Mouse (Mus musculus) lung, adult 2 months (tissue): ENCODE measurements around the gene Sycn. TPM values are rescaled to one million over a fixed set of nuclear protein-coding genes. Genes with fewer than 3 reads are reported as not detected.
A peak's percentile ranks its signal among the peaks of the same experiment; 100 is the strongest.

ENCODE experiments used
- DNase-seq: peaks from one replicate; pipeline ENCODE4 v3.0.0; 2022
- H3K4me1 ChIP-seq: fragments of 200-500 bp; 2 replicates; pipeline ENCODE4 v1.6.1; 2011; ENCODE audit warnings: low read length; ENCODE audit not compliant: control insufficient read depth, insufficient read depth
- H3K4me3 ChIP-seq: fragments of 200-500 bp; replicated peaks from 2 replicates; pipeline ENCODE3; 2011; ENCODE audit warnings: low read depth, mild to moderate bottlenecking, control low read depth, low read length; ENCODE audit errors: extremely low read depth
- CTCF ChIP-seq: fragments of 200-500 bp; IDR thresholded peaks from 2 replicates; pipeline ENCODE4 v1.5.1; 2011; ENCODE audit warnings: mild to moderate bottlenecking, low read length, control low read depth; ENCODE audit not compliant: insufficient read depth
- POLR2A ChIP-seq: fragments of 200-500 bp; IDR thresholded peaks from 2 replicates; pipeline ENCODE4 v1.6.1; 2011; ENCODE audit warnings: low read depth, mild to moderate bottlenecking, control low read depth, low read length, borderline replicate concordance; ENCODE audit errors: extremely low read depth
- WGBS: fragments of 180-500 bp; shearing (Covaris S2); methylation state at CpG from one replicate; pipeline ENCODE4 v1.1.7; 2018; 5-methylcytosine and 5-hydroxymethylcytosine counted together
- polyA plus RNA-seq: library from polyadenylated mRNA; depleted of rRNA; stranded (reverse); fragments of >200 nt; gene quantifications from 2 replicates; pipeline ENCODE4 v1.2.3, GENCODE M21; 2012

Gene Sycn
- polyA plus RNA-seq, 1 experiment, result not detected

DNA sequence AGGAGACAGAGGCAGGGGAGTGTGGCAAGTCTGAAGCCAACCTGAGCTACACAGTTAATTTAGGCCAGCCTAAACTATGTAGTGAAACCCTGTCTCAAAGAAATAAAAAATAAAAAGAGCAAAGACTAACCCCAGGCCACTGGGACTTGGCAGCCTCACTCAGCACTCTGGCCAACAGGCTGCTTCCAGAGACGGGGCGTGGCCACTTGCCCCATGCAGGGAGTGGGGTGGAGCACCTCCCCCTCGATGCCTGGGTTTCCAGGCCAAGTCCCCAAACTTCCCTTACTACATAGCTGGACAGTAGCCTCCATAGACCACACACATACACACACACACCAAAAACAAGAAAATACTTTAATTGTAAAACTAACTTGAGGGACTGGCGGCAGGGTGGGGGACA is 17.8 kb downstream of the Sycn start:
- peak; percentile 39 for DNase-seq
- TF ChIP-seq POLR2A, result no peak
- no peak for TF ChIP-seq CTCF
- Histone ChIP-seq H3K4me1 (peaks cover 5% of the 10 kb centered on the region), H3K4me3 (no peak overlapping the region)
- 24% methylated on average over 4 of the region's 4 CpGs for WGBS

DNA sequence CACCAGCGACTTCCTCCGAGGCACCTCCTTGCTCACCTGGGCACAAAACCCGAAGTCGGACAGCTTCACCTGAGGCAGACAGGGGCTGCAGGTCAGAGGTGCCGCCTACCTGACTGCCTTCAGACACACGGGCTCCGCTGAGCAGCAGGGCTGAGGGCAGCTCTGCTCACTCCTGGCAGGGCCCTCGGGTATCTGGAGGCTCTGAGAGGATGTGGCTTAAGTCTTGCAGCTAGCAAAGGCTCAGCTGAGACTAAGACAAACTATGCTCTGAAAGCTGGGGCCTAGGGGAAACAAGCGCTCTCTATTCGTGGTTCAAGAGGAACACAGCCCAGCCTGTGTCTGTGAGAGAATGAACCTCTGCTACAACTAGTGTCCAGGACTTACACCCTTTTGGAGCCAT is 20.2 kb downstream of the Sycn start:
- peaks cover 5% of the 10 kb centered on the region for H3K4me1 ChIP-seq
- no peak for TF ChIP-seq CTCF
- TF ChIP-seq POLR2A, result no peak
- WGBS, result 87% methylated on average over 10 of the region's 10 CpGs
- DNase-seq, result no peak
- H3K4me3 ChIP-seq, result no peak overlapping the region

- TF ChIP-seq CTCF, result no peak
- no peak for TF ChIP-seq POLR2A
- WGBS, result 90% methylated on average over 11 of the region's 11 CpGs
- H3K4me3 ChIP-seq, result no peak overlapping the region
- peaks cover 5% of the 10 kb centered on the region for H3K4me1 ChIP-seq
- DNase-seq, result no peak
These were observed 21.3 kb downstream of the Sycn start for GRCm38 (mm10) chr7:28561967-28562366.

DNA sequence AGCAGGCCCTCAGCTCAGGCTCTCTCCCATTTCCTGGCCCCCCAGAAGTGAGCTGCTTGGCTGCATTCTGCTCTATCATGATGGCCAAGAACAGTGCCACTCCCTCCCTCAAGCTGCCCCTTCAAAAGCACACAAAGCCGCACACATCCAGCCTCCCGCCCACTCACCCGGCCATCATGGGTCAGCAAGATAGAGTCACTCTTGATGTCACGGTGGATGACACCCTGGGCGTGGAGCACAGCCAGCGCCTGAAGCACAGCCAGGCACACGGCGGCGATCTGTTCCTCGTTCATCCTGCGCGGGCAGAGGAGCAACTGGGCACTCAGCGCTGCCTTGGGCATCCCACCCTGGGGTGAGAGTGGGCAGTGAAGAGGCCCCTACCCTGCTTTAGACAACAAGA is 21.7 kb downstream of the Sycn start:
- Histone ChIP-seq H3K4me1 (peaks cover 5% of the 10 kb centered on the region), H3K4me3 (no peak overlapping the region)
- no peak for DNase-seq
- 90% methylated on average over 13 of the region's 13 CpGs for WGBS
- TF ChIP-seq POLR2A, result no peak
- no peak for TF ChIP-seq CTCF

DNA sequence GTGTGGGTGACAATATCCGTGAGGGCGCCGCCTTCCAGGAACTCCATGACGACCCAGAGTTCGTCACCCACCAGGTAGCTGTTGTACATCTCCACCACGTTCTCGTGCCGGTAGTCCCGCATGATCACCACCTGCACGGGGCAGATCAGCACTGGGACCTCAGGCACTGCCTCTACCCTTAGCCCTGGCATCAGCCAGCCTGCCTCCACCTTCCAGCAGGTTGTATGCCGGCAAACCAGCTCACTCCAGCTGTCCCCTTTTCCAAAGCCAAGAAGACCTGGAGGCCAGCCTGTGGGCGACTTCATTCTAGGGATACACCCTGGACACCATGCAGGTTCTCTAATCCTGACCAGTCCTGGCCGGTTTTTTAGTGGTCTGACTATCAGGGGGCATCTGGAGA is 22.3 kb downstream of the Sycn start:
- H3K4me3 ChIP-seq, result no peak overlapping the region
- WGBS, result 93% methylated on average over 13 of the region's 13 CpGs
- H3K4me1 ChIP-seq, result peaks cover 5% of the 10 kb centered on the region
- no peak for DNase-seq
- TF ChIP-seq POLR2A, result no peak
- no peak for TF ChIP-seq CTCF

GRCm38 (mm10) chr7:28565407-28565806 is 24.7 kb downstream of the Sycn start:
- TF ChIP-seq POLR2A, result no peak
- no peak for TF ChIP-seq CTCF
- no peak for DNase-seq

GRCm38 (mm10) chr7:28567539-28567938 is 26.9 kb downstream of the Sycn start:
- Histone ChIP-seq H3K4me3 (no peak overlapping the region), H3K4me1 (peaks cover 31% of the 10 kb centered on the region)
- no peak for DNase-seq
- 86% methylated on average over 4 of the region's 4 CpGs for WGBS
- TF ChIP-seq CTCF, result no peak
- TF ChIP-seq POLR2A, result no peak

More at GRCm38 (mm10) chr7:28565407-28565806, 24.7 kb downstream of the Sycn start:
- 71% methylated on average over 5 of the region's 5 CpGs for WGBS
- Histone ChIP-seq H3K4me3 (no peak overlapping the region), H3K4me1 (peaks cover 15% of the 10 kb centered on the region)

DNA sequence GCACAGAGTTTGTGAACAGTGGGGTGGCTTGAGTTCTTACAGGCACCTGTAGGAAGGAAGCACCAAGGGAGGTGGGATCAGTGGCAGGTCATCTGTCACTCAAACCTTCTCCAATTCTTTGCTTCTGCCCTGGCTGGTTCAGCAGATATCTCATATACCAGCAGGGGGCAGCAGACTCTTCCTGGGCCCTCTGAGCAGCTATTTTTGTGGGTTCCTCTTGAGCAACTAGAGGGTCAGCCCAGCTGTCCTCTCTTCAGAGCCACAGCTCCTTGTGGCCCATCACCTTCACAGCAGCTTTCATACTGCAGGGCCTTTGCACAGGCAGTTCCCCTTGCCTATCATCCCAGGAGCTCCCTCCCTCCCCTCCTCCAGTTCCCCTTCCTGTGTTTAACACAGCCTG is 27.6 kb downstream of the Sycn start:
- DNase-seq, result peak; percentile 70
- Histone ChIP-seq H3K4me3 (no peak overlapping the region), H3K4me1 (peaks cover 37% of the 10 kb centered on the region)
- TF ChIP-seq CTCF (peak; percentile 66), POLR2A (no peak)

DNA sequence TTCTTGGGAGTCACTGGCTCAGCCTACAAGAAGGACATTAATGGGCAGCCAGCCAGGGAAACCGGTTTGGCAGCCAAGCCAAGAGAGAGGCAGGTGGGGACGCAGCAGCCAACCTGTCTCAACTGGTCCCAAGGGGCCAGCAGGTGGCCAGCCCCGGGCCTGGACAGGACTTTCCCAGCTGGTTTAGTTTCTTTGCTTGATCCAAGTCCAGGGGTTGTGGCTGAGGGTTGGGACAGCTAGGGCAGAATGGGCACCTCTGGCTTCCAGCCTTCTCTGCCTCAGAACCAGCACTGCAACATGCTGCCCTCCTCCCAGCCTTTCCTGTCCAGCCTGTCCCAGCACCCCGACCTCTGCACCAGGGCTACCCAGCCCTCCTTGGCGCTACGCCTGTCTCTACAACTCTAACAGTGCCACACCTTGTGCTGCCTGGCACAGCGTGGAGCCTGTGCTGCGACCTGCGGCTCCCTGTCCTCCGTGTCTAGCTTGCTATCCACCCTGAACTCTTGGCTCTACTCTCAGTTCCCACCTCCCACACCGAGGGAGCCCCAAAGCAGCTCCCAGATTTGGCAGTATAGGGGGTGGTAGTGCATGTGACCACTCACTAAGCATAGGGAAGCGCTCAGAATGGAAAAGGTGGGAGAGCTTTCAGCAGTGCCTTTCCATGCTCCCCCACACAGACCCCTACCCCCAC is 29.8 kb downstream of the Sycn start:
- Histone ChIP-seq H3K4me1 (peaks cover 55% of the 10 kb centered on the region), H3K4me3 (peak overlapping the region; percentile 1)
- 35% methylated on average over 12 of the region's 12 CpGs for WGBS
- DNase-seq, result peak; percentile 92
- TF ChIP-seq POLR2A, result peak; percentile 62; the same call in 1 of the 2 replicates
- no peak for TF ChIP-seq CTCF

DNA sequence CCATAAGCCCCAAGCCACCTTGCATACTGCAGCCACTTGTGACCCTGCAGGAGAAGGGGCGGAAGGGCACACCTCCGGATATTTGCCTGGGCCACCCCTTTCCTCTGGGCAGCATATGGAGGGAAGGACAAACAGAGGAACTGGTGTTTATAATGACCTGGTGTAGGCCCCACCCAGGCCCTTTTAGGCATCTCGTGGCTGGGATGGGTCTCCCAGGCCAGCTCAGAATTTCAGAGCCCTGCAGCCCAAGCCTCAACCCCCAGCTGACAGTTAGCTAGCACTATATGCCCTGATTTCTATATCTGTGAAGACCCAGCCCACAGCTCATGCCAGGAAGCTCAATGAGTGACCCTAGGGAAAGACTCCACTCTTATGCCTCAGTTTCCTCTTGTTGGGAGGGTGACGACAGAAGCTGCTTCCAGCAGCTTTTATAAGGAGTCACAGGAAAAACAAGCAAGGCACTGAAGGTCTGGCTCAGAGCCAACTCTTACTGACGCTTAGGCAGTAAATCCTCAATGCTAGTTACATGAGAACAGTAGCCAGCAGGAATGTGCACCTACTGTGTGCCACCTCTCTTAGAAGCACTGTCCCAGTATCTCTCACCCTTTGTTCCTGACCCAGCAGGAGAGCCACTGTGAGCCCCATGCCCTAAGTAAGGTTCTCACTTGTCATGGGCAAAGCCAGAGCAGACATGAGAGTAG is 30.4 kb downstream of the Sycn start:
- Histone ChIP-seq H3K4me3 (peak overlapping the region; percentile 1), H3K4me1 (peaks cover 60% of the 10 kb centered on the region)
- 24% methylated on average over 5 of the region's 5 CpGs for WGBS
- peak; percentile 51 for DNase-seq
- TF ChIP-seq CTCF (no peak), POLR2A (0 out of 2 replicates have a peak, but pooled peaks have one; percentile 10)
